In genomic region chr9:30264533-30265168, GRCm38 (mm10) we compare ENCODE assay signal across 8 mouse cellular contexts.
DNase-seq lines count a peak whose midpoint lies in the region; ATAC-seq and TF ChIP-seq lines count a peak whose summit lies in the region.

No protein-coding gene starts in this region.

- no peak overlapping the region for H3K4me2 ChIP-seq in embryonic facial prominence, embryonic 13.5 days

- peak; percentile 49 for DNase-seq in adrenal gland, postnatal 25 days
- DNase-seq in heart, postnatal 10 days, result peak; percentile 69 to 77
- DNase-seq in kidney, postnatal 36 days, result peak; percentile 38 to 80
- no peak for DNase-seq in lung, adult 2 months
- peak; percentile 97 for DNase-seq in retina, embryonic 14.5 days (ENCODE audit: low spot score)
- no peak for DNase-seq in spleen, adult 12 weeks (ENCODE audit: low spot score)

- H3K27ac ChIP-seq in ES-Bruce4 (ENCODE audit: insufficient read depth, low read length), result no peak overlapping the region
- H3K27ac ChIP-seq in embryonic facial prominence, embryonic 13.5 days, result no peak overlapping the region

- peak; percentile 31 for TF ChIP-seq CTCF in ES-Bruce4 (IDR thresholded peaks at IDR 0.05; ENCODE audit: low read depth, low read length)
- TF ChIP-seq CTCF in lung, adult 2 months (IDR thresholded peaks at IDR 0.05; ENCODE audit: insufficient read depth, low read length), result peak; percentile 61

- ATAC-seq in embryonic facial prominence, embryonic 13.5 days (ENCODE audit: insufficient number of reproducible peaks, insufficient read depth, low FRiP score, low TSS enrichment, low read depth), result 0 out of 2 replicates have a peak, but pooled peaks have one; percentile 69

- intact Hi-C loops in heart, postnatal 10 days (cut with DNase I), result loop anchor here (1.0 to 5.0 kb wide), 5 partner anchors 127 to 604 kb away; no protein-coding TSS in a partner anchor

- H3K4me3 ChIP-seq in ES-Bruce4 (ENCODE audit: low read depth, low read length), result no peak overlapping the region
- no peak overlapping the region for H3K4me3 ChIP-seq in embryonic facial prominence, embryonic 13.5 days
- H3K4me3 ChIP-seq in lung, adult 2 months (replicated peaks; ENCODE audit: extremely low read depth, low read depth, low read length), result no peak overlapping the region

- 16% methylated on average over 11 of the region's 11 CpGs for WGBS in embryonic facial prominence, embryonic 13.5 days
- 29% methylated on average over 11 of the region's 11 CpGs for WGBS in lung, adult 2 months

- no peaks in the 10 kb centered on the region for H3K27me3 ChIP-seq in ES-Bruce4 (ENCODE audit: control insufficient read depth, insufficient read depth, low read length, poor library complexity, severe bottlenecking)
- H3K27me3 ChIP-seq in embryonic facial prominence, embryonic 13.5 days, result no peaks in the 10 kb centered on the region

- H3K4me1 ChIP-seq in ES-Bruce4 (ENCODE audit: control insufficient read depth, insufficient read depth, low read length), result no peaks in the 10 kb centered on the region
- H3K4me1 ChIP-seq in embryonic facial prominence, embryonic 13.5 days, result peaks cover 6% of the 10 kb centered on the region; the same call in 1 of the 2 replicates
- H3K4me1 ChIP-seq in lung, adult 2 months (ENCODE audit: control insufficient read depth, insufficient read depth, low read length), result no peaks in the 10 kb centered on the region

- TF ChIP-seq EP300 in ES-Bruce4 (IDR thresholded peaks at IDR 0.05; ENCODE audit: insufficient read depth, low read depth, low read length), result no peak

- no peak overlapping the region for H3K9ac ChIP-seq in ES-Bruce4 (ENCODE audit: low read depth, poor library complexity, severe bottlenecking)
- no peak overlapping the region for H3K9ac ChIP-seq in embryonic facial prominence, embryonic 13.5 days

- no peaks in the 10 kb centered on the region for H3K36me3 ChIP-seq in ES-Bruce4 (ENCODE audit: control insufficient read depth, insufficient read depth, low read length, poor library complexity, severe bottlenecking)
- H3K36me3 ChIP-seq in embryonic facial prominence, embryonic 13.5 days, result no peaks in the 10 kb centered on the region

- no peak for TF ChIP-seq POLR2A in ES-Bruce4 (IDR thresholded peaks at IDR 0.05; ENCODE audit: insufficient read depth, low read length)
- TF ChIP-seq POLR2A in lung, adult 2 months (IDR thresholded peaks at IDR 0.05; ENCODE audit: borderline replicate concordance, extremely low read depth, low read depth, low read length), result no peak

- no peaks in the 10 kb centered on the region; the same call in 1 of the 2 replicates for H3K9me3 ChIP-seq in ES-Bruce4 (replicated peaks; ENCODE audit: control insufficient read depth, insufficient read depth, low read length, poor library complexity, severe bottlenecking)
- no peaks in the 10 kb centered on the region for H3K9me3 ChIP-seq in embryonic facial prominence, embryonic 13.5 days

Comparison
In these comparisons a context has a peak if more than half of its experiments do, and no peak if none do; other contexts are left out.
1. DNase-seq: peak in adrenal gland, postnatal 25 days (single experiment), heart, postnatal 10 days (2 of 2), kidney, postnatal 36 days (2 of 2) and retina, embryonic 14.5 days (single experiment); none in lung, adult 2 months (single experiment) and spleen, adult 12 weeks (single experiment).